Mouse (Mus musculus) forebrain, embryonic 14.5 days (tissue): ENCODE results near the gene Dpf3. TPM values are rescaled to one million over a fixed set of nuclear protein-coding genes. Genes with fewer than 3 reads are reported as not detected.

Experiments used
- ATAC-seq: fragments of 200-750 bp; cut with Nextera tagmentation; 2 replicates; pipeline ENCODE4 v1.8.0; 2017; ENCODE audit warnings: mild to moderate bottlenecking, moderate library complexity
- DNase-seq: peaks from one replicate; pipeline ENCODE4 v3.0.0-alpha.2; 2015; ENCODE audit warnings: low spot score
- H3K27ac ChIP-seq: fragments of 300-500 bp; sonication (generic); 2 replicates; pipeline ENCODE4 v1.5.1; 2014; ENCODE audit warnings: low read depth, mild to moderate bottlenecking, control low read depth, low read length, moderate library complexity
- H3K27me3 ChIP-seq: fragments of 300-500 bp; sonication (generic); replicated peaks from 2 replicates; pipeline ENCODE4 v1.6.1; 2014; ENCODE audit warnings: low read length, control low read depth, mixed read lengths; ENCODE audit not compliant: control insufficient read depth, insufficient read depth
- H3K36me3 ChIP-seq: fragments of 300-500 bp; sonication (generic); 2 replicates; pipeline ENCODE4 v1.6.1; 2014; ENCODE audit warnings: low read length, control low read depth; ENCODE audit not compliant: control insufficient read depth, insufficient read depth
- H3K4me1 ChIP-seq: fragments of 300-500 bp; sonication (generic); 2 replicates; pipeline ENCODE4 v1.6.1; 2014; ENCODE audit warnings: antibody characterized with exemption, low read length, control low read depth; ENCODE audit not compliant: control insufficient read depth, insufficient read depth
- H3K4me2 ChIP-seq: fragments of 300-500 bp; sonication (generic); 2 replicates; pipeline ENCODE4 v1.6.1; 2014; ENCODE audit warnings: mild to moderate bottlenecking, control low read depth, low read length
- H3K4me3 ChIP-seq: fragments of 300-500 bp; sonication (generic); 2 replicates; pipeline ENCODE4 v1.5.1; 2014; ENCODE audit warnings: low read depth, low read length, control low read depth
- H3K9ac ChIP-seq: fragments of 300-500 bp; sonication (generic); 2 replicates; pipeline ENCODE4 v1.6.1; 2014; ENCODE audit warnings: mild to moderate bottlenecking, low read length, control low read depth, moderate library complexity
- H3K9me3 ChIP-seq: fragments of 300-500 bp; sonication (generic); replicated peaks from 2 replicates; pipeline ENCODE4 v1.6.1; 2016; ENCODE audit warnings: low read length, control low read depth, mixed read lengths; ENCODE audit not compliant: control insufficient read depth
- WGBS: fragments of 180-500 bp; shearing (Covaris S2); extraction: QIAGEN DNeasy Blood & Tissue Kit; methylation state at CpG from one replicate; pipeline ENCODE4 v1.1.7; 2014; 5-methylcytosine and 5-hydroxymethylcytosine counted together
- polyA plus RNA-seq: library from polyadenylated mRNA; unstranded; fragments of >200 nt; fragmentation: Nextera tagmentation; extraction: Ambion mirVana; gene quantifications from 2 replicates; pipeline ENCODE4 v1.2.1, GENCODE M21; 2014

The Dpf3 gene
- polyA plus RNA-seq, 1 experiment from 2014 or later, result 7.8 TPM

DNA sequence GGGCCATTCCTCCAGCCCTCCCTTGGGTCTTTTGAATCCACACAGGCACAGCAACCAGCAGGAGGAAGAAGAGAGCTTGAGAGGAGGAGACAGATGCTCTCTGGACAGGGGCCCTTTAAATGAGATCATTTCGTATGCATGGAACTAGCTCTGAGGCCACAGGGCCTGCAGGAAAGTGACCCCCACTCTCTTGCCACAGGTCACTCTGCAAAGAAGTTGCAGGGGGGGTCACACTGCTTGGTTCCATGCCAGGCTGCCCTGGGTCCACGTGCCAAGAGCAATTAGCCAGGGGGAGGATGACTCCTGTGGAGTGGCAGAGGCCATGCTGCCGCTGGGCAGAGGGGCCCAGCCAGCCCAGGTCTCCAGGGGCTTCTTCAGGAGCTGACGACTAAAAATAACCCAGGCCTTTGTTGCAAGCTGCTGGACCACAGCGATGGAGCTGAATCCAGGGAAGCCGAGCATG lies 273.6 kb downstream of the Dpf3 start:
- no peaks in the 10 kb centered on the region for H3K9me3 ChIP-seq
- no peak overlapping the region for H3K4me3 ChIP-seq
- 0 out of 2 replicates have a peak overlapping the region, but pooled peaks have one; percentile 3 for H3K27ac ChIP-seq
- peaks cover 6% of the 10 kb centered on the region; the same call in 1 of the 2 replicates for H3K4me1 ChIP-seq
- ATAC-seq (0 out of 2 replicates have a peak, but pooled peaks have one; percentile 23), DNase-seq (peak; percentile 34)
- WGBS, result 14% methylated on average over 6 of the region's 6 CpGs
- no peak overlapping the region for H3K9ac ChIP-seq
- H3K4me2 ChIP-seq, result no peak overlapping the region
- no peaks in the 10 kb centered on the region for H3K36me3 ChIP-seq
- no peaks in the 10 kb centered on the region for H3K27me3 ChIP-seq

DNA sequence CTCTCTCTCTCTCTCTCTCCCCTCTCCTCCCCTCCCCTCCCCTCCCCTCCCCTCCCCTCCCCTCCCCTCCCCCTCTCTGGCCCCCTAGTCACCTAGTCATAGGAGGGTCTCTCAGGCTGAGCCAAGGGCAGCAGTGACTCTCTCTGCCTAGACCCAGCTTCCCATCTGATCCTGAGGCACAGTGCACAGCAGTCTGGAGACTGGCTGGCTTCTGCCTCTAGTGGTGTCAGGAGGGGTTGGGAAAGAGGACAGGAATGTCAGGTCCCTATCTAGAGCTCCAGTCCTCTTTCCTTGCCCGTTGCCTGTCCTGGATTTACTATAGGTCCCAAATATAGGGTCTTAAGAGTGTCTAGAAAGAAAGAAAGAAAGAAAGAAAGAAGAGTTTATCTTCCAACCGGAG lies 275.5 kb downstream of the Dpf3 start:
- Histone ChIP-seq H3K27me3 (no peaks in the 10 kb centered on the region), H3K4me2 (no peak overlapping the region), H3K36me3 (no peaks in the 10 kb centered on the region), H3K9me3 (no peaks in the 10 kb centered on the region), H3K4me1 (peaks cover 11% of the 10 kb centered on the region), H3K4me3 (no peak overlapping the region), H3K27ac (no peak overlapping the region), H3K9ac (no peak overlapping the region)
- DNase-seq (no peak), ATAC-seq (no peak)
- WGBS, result 76% methylated on average over 2 of the region's 2 CpGs

DNA sequence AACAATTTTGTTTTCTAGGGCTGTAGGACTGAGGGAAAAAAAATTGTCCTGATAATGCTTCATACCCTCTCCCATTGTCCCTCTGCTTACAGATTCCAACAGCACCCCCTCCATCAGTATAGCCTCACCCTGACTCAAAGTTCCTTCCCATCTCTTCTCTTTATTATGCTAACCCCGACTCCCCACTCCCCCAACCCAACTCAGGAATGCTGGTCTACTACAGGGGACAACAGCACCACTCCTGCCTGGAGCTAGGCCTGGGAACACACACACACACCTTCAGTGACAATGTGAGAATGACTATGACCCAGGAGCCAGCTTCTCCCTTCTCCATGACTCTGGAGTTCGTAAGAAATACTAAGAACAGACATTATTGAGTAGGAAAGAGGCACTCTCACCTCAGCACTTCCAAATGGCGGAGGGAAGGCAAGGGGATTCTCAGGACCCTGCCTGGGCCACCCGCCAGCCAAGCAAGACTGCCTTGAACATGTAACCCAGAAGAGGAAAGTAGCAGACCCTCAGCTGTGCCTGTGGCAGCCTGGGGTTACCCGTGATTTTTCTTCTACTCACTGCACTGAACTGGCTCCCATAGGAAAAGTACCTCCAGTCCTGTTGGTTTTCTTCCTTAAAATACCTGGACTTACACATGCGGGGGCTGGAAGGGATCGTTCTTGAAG lies 276.2 kb downstream of the Dpf3 start:
- H3K36me3 ChIP-seq, result no peaks in the 10 kb centered on the region
- DNase-seq (no peak), ATAC-seq (no peak)
- no peaks in the 10 kb centered on the region for H3K27me3 ChIP-seq
- H3K9me3 ChIP-seq, result no peaks in the 10 kb centered on the region
- no peak overlapping the region for H3K4me3 ChIP-seq
- H3K27ac ChIP-seq, result no peak overlapping the region
- H3K9ac ChIP-seq, result no peak overlapping the region
- peaks cover 11% of the 10 kb centered on the region for H3K4me1 ChIP-seq
- no peak overlapping the region for H3K4me2 ChIP-seq
- 77% methylated on average over 7 of the region's 7 CpGs for WGBS

DNA sequence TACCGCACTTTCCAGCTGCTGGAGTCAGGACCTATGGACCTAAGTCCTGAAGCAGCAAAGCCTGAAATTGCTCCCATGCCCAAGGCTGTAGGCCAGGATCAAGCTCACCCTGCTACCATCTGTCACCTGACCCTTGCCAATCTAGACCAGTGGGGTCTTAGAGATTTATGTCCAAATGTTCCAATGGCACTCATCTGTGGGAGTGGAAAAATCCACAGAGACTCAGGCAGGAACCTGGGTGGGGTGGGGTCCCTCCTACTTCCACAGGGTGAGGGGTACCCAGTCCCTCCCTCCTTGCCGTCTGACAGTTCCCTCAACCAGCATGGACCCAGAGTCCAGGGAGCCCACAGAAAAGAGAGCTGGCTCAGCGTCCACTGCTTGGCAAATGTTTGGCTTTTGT lies 276.8 kb downstream of the Dpf3 start:
- Histone ChIP-seq H3K4me2 (no peak overlapping the region), H3K4me1 (peaks cover 11% of the 10 kb centered on the region), H3K27me3 (no peaks in the 10 kb centered on the region), H3K27ac (no peak overlapping the region), H3K9me3 (no peaks in the 10 kb centered on the region), H3K9ac (no peak overlapping the region), H3K4me3 (no peak overlapping the region), H3K36me3 (no peaks in the 10 kb centered on the region)
- no peak for DNase-seq
- ATAC-seq, result no peak
- whole genome bisulfite sequencing, result 84% methylated on average over 3 of the region's 3 CpGs

DNA sequence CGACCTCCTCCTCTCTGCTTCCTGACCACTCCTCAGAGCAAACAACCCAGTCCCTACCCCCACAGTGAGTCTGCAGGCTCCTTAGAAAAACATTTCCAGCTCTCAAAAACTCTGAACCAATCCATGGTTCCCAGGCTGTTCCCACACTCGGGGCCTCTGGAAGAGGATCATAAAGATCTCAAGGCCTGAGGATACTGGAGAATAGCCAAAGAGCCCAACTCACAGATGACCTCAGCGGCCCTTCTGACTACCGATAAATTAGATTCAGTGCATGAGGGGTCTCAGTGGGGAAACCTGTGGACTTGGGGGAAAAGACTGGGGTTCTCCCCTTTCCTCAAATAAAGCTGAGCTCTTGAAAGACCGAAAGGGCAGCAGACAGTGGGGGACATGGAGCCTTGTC lies 277.2 kb downstream of the Dpf3 start:
- H3K4me2 ChIP-seq, result no peak overlapping the region
- no peaks in the 10 kb centered on the region for H3K9me3 ChIP-seq
- peaks cover 11% of the 10 kb centered on the region for H3K4me1 ChIP-seq
- 75% methylated on average over 5 of the region's 5 CpGs for WGBS
- no peaks in the 10 kb centered on the region for H3K36me3 ChIP-seq
- no peaks in the 10 kb centered on the region for H3K27me3 ChIP-seq
- no peak overlapping the region for H3K9ac ChIP-seq
- no peak for DNase-seq
- H3K4me3 ChIP-seq, result no peak overlapping the region
- no peak for ATAC-seq
- H3K27ac ChIP-seq, result no peak overlapping the region

DNA sequence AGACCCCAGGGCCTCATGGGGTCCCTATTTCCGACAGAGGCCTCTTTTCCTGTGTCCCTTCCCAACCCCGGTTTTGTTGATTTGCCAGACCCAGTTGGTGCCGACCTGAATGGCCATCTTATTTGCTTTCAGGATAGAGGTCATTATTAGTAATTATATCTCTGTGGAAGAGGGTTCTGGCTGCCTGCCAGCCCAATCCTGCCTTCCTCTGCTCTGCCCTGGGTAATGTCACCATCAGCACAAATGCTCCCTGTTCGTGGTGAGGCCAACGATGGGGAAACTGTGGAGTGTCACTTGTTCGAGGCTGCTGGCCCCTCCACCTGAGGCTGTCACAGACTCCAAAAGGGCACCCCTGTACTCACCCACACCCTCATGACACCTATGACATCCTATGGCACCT lies 278.1 kb downstream of the Dpf3 start:
- ATAC-seq (no peak), DNase-seq (peak; percentile 53)
- Histone ChIP-seq H3K9ac (no peak overlapping the region), H3K27me3 (no peaks in the 10 kb centered on the region), H3K4me2 (no peak overlapping the region), H3K27ac (no peak overlapping the region), H3K36me3 (no peaks in the 10 kb centered on the region), H3K9me3 (no peaks in the 10 kb centered on the region), H3K4me3 (no peak overlapping the region), H3K4me1 (peaks cover 11% of the 10 kb centered on the region)
- WGBS, result 12% methylated on average over 6 of the region's 6 CpGs

DNA sequence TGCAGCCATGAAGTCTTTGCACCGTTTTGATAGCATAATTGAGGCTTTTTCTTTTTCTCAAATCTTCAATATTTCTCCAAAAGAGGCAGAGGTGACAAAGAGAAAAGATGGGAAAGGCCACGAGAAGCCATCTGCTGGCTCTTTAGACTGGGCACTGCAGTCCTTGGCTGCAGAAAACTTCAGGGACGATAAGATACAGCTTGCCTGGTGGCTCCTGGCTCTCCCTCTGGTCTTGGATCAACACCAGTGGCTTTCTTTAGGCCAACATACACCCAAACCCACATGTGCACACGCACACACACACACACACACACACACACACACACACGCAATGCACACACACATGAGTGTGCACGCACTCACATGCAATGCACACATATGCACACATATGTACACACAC lies 278.7 kb downstream of the Dpf3 start:
- WGBS, result 66% methylated on average over 6 of the region's 6 CpGs
- H3K9ac ChIP-seq, result no peak overlapping the region
- no peak for ATAC-seq
- H3K4me2 ChIP-seq, result no peak overlapping the region
- no peaks in the 10 kb centered on the region for H3K9me3 ChIP-seq
- H3K27ac ChIP-seq, result no peak overlapping the region
- no peak overlapping the region for H3K4me3 ChIP-seq
- no peak for DNase-seq
- H3K36me3 ChIP-seq, result no peaks in the 10 kb centered on the region
- no peaks in the 10 kb centered on the region for H3K27me3 ChIP-seq
- H3K4me1 ChIP-seq, result peaks cover 11% of the 10 kb centered on the region

DNA sequence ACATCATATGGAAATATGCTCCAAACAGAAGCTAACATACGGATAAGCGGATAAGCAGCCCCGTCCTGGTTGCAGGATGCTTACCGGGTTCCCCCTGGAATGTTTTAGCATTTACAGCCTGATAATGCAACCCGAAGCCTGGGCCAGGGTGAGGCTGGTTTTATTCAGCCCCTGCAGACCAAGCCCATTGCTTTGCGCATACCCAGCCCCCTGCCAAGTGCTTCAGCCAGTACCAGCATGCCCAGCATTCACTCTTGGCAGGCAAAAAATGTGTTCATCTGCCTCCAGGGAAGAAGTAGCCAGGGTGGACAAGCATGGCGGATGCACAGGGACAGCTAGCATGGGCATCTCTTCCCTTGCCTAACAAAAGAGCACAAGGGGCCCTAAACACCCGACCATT lies 279.5 kb downstream of the Dpf3 start:
- H3K4me3 ChIP-seq, result no peak overlapping the region
- H3K27me3 ChIP-seq, result no peaks in the 10 kb centered on the region
- H3K27ac ChIP-seq, result no peak overlapping the region
- no peaks in the 10 kb centered on the region for H3K9me3 ChIP-seq
- H3K4me2 ChIP-seq, result no peak overlapping the region
- ATAC-seq (peak; percentile 15; the same call in 1 of the 2 replicates), DNase-seq (peak; percentile 58)
- H3K36me3 ChIP-seq, result no peaks in the 10 kb centered on the region
- H3K4me1 ChIP-seq, result peaks cover 11% of the 10 kb centered on the region
- H3K9ac ChIP-seq, result no peak overlapping the region
- 56% methylated on average over 8 of the region's 8 CpGs for WGBS

DNA sequence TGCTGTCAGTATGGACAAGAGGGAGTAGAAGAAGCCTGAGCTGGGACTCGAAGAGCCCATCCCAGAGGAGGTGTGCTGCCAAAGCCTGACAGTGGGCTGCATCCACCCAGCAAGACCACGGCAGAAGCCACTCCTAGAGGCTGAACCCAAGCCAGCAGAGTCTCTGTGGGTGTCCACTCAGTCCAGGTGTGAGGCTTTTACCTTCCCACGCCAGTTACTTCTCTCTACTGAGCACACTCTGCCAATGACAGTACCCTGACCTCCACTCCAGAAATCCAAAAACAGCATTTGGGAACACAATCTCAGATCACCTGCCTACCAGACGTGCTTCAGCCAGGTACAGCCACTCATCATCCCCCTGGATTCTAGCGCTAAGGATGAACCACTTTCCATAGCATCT lies 280.0 kb downstream of the Dpf3 start:
- no peaks in the 10 kb centered on the region for H3K36me3 ChIP-seq
- 77% methylated on average over 5 of the region's 5 CpGs for WGBS
- H3K4me3 ChIP-seq, result no peak overlapping the region
- no peaks in the 10 kb centered on the region for H3K9me3 ChIP-seq
- no peak overlapping the region for H3K27ac ChIP-seq
- ATAC-seq (no peak), DNase-seq (no peak)
- no peak overlapping the region for H3K9ac ChIP-seq
- H3K27me3 ChIP-seq, result no peaks in the 10 kb centered on the region
- H3K4me2 ChIP-seq, result no peak overlapping the region
- H3K4me1 ChIP-seq, result peaks cover 11% of the 10 kb centered on the region
